Mouse (Mus musculus) heart, embryonic 16.5 days (tissue): ENCODE data around the gene Cdkl5. TPM values are rescaled to one million over a fixed set of nuclear protein-coding genes. Genes with fewer than 3 reads are reported as not detected.
"Not testable (repeated sequence)": the region's sequence is repeated elsewhere in the genome, so short reads cannot be mapped to it uniquely, and the experiment has no call there.

Experiments used
- ATAC-seq: fragments of 200-750 bp; cut with Nextera tagmentation; replicated peaks from 2 replicates; pipeline ENCODE4 v1.8.0; 2017; ENCODE audit warnings: moderate number of reproducible peaks; ENCODE audit not compliant: insufficient read depth, low FRiP score; ENCODE audit errors: extremely low read depth
- H3K27ac ChIP-seq: fragments of 300-500 bp; sonication (generic); 2 replicates; pipeline ENCODE4 v1.5.1; 2014; ENCODE audit warnings: mild to moderate bottlenecking, low read length, control low read depth, moderate library complexity
- H3K27me3 ChIP-seq: fragments of 300-500 bp; sonication (generic); 2 replicates; pipeline ENCODE4 v1.6.1; 2014; ENCODE audit warnings: low read length, mixed read lengths; ENCODE audit not compliant: control insufficient read depth, insufficient read depth
- H3K36me3 ChIP-seq: fragments of 300-500 bp; sonication (generic); 2 replicates; pipeline ENCODE4 v1.6.1; 2014; ENCODE audit not compliant: control insufficient read depth, insufficient read depth
- H3K4me1 ChIP-seq: fragments of 300-500 bp; sonication (generic); 2 replicates; pipeline ENCODE4 v1.6.1; 2014; ENCODE audit warnings: low read length, mixed read lengths; ENCODE audit not compliant: control insufficient read depth, insufficient read depth
- H3K4me2 ChIP-seq: fragments of 300-500 bp; sonication (generic); 2 replicates; pipeline ENCODE4 v1.6.1; 2014; ENCODE audit warnings: low read depth, mild to moderate bottlenecking, control low read depth, low read length
- H3K4me3 ChIP-seq: fragments of 300-500 bp; sonication (generic); 2 replicates; pipeline ENCODE4 v1.5.1; 2014; ENCODE audit warnings: mild to moderate bottlenecking, control low read depth, low read length
- H3K9ac ChIP-seq: fragments of 300-500 bp; sonication (generic); 2 replicates; pipeline ENCODE4 v1.6.1; 2014; ENCODE audit warnings: low read length, control low read depth
- H3K9me3 ChIP-seq: fragments of 300-500 bp; sonication (generic); replicated peaks from 2 replicates; pipeline ENCODE4 v1.6.1; 2016; ENCODE audit warnings: low read length; ENCODE audit not compliant: control insufficient read depth
- WGBS: fragments of 180-500 bp; shearing (Covaris S2); extraction: QIAGEN DNeasy Blood & Tissue Kit; methylation state at CpG from one replicate; pipeline ENCODE4 v1.1.7; 2014; 5-methylcytosine and 5-hydroxymethylcytosine counted together
- polyA plus RNA-seq: library from polyadenylated mRNA; unstranded; fragments of >200 nt; fragmentation: Nextera tagmentation; extraction: Ambion mirVana; gene quantifications from 2 replicates; pipeline ENCODE4 v1.2.1, GENCODE M21; 2015

Cdkl5 gene
- polyA plus RNA-seq, 1 experiment from 2014 or later = 1.9 TPM

DNA sequence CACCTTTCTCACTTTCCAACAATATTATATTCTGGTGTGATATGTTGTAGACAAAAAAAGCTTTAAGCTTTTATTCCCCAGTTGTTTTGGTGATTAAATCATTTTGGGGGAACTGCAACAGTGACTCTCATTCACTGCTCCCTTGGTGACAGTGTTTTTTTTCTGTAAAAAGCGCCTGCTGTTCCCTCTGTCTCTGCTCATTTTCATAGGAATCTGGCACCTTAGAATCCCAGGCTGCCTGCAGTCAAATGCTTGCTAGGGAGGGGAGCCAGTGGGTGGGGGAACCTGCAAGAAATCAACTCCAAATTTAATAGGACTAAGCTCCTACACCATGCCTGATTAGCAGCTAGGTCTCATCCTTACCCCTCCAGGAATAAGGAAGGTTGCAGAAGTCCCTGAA, 221.5 kb downstream of the Cdkl5 start:
- no peak overlapping the region for H3K4me2 ChIP-seq
- H3K36me3 ChIP-seq = no peaks in the 10 kb centered on the region
- no peaks in the 10 kb centered on the region for H3K9me3 ChIP-seq
- H3K4me3 ChIP-seq = no peak overlapping the region
- H3K27ac ChIP-seq = no peak overlapping the region
- H3K9ac ChIP-seq = no peak overlapping the region
- H3K4me1 ChIP-seq = peaks cover 3% of the 10 kb centered on the region; the same call in 1 of the 2 replicates
- 32% methylated on average over 1 of the region's 1 CpGs for WGBS
- no peaks in the 10 kb centered on the region for H3K27me3 ChIP-seq
- no peak for ATAC-seq

DNA sequence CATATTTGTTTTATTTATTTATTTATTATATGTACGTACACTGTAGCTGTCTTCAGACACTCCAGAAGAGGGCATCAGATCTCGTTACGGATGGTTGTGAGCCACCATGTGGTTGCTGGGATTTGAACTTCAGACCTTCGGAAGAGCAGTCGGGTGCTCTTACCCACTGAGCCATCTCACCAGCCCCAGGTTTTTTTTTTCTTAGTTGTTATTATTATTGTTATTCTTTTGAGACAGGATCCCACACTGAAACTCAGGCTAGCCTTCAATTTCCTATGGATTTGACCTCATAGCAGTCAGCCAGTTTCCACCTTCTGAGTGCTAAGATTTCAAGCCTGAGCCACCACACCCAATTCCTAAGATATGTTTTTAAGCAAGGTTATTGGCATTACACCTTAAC, 224.9 kb downstream of the Cdkl5 start:
- WGBS = 97% methylated on average over 5 of the region's 5 CpGs
- H3K27ac ChIP-seq, H3K9ac ChIP-seq, ATAC-seq, H3K27me3 ChIP-seq, H3K36me3 ChIP-seq, H3K9me3 ChIP-seq, H3K4me2 ChIP-seq, H3K4me3 ChIP-seq, H3K4me1 ChIP-seq: not testable (repeated sequence)

DNA sequence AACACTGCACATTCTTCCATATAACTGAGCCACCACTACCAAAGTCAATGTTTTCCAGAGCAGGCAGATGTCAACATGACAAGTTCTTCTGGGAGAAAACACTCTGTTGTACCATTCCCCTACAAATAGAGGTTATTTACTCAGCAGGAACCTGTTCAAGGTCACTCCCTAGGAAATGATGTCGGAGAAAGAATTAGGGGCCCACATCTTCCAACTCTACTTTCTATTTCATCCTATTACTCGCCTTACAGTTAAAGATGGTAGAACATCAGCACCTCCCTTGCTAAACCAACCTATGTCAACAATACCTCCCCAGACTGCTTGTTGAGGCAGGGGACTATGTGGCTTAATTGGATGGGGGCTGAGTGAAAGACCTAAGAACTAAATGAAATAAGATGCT, 226.8 kb downstream of the Cdkl5 start, which contains the start of gene Rs1:
Gene Rs1 (plus strand): TSS at position 301 of the 400 bp plus-strand sequence.
- ATAC-seq = no peak
- H3K27ac ChIP-seq = no peak within 1 kb of the TSS
- H3K4me3 ChIP-seq = peak within 1 kb of the TSS; percentile 60
- H3K4me2 ChIP-seq = peak within 1 kb of the TSS; percentile 52
- no peaks in the 10 kb centered on the region for H3K4me1 ChIP-seq
- WGBS = 80% methylated on average over 2 of the region's 2 CpGs
- H3K9ac ChIP-seq = no peak within 1 kb of the TSS
- no peaks in the 10 kb centered on the region for H3K27me3 ChIP-seq
- H3K9me3 ChIP-seq = no peaks in the 10 kb centered on the region
- no peaks in the 10 kb centered on the region for H3K36me3 ChIP-seq

DNA sequence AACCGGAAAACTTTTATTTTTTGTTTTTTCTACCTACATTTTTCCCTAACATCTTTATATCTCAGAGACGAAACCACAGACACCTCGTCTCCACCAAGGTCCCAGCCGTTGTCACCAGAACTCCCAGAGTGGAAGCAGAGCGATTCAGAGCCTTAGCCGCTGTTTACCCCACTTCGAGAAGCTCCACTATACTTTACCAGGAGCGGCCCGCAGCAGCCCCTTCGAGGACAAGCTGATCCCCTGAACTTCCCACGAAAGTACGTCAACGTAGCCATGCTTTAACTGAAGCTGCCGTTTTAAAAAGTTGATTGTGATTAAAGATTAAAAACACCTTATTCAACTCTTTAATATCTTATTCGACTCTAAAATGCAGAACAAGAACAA, 228.3 kb downstream of the Cdkl5 start:
- ATAC-seq = peak; percentile 88
- WGBS = 21% methylated on average over 15 of the region's 15 CpGs
- H3K9me3 ChIP-seq = no peaks in the 10 kb centered on the region
- H3K9ac ChIP-seq = peak overlapping the region; percentile 5
- H3K4me3 ChIP-seq = peak overlapping the region; percentile 60
- peak overlapping the region; percentile 52 for H3K4me2 ChIP-seq
- H3K4me1 ChIP-seq = no peaks in the 10 kb centered on the region
- no peaks in the 10 kb centered on the region for H3K27me3 ChIP-seq
- H3K36me3 ChIP-seq = no peaks in the 10 kb centered on the region
- peak overlapping the region; percentile 15 for H3K27ac ChIP-seq

DNA sequence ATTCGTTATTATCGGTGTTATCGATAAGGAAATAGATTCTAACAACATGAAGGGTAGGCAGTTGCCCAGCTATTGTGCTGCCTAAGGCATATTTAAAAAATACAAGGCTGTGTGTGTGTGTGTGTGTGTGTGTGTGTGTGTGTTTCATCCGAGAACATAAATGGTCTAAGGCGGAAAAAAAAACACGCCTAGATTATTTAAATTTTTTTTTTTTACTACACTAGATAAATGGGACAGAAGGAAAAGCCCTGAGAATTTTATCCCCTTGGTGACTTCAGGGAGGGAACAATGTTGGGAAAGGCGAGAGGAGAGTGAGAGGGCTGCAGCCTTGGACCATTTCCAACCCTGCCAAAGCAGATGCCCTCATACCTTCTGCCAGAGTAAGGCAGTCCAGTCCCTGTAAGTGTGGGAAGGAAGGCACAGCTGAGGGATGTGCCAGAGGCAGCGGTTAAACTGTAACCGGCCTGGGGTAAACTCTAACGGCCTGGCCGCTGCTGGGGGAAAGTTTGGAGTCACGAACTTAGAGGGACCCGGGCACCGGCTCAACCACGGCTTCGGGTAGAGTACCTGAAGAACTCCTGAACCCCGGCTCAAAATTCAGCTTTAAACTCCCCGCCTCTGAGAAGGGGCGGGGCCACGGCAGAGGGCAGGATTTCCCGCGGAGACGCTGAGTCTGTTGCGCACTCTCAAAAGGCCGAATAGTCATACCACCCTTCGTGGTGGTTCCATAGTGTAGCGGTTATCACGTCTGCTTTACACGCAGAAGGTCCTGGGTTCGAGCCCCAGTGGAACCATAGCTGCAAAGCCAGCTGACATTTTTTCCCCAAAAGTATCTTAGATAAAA, 228.9 kb downstream of the Cdkl5 start:
- Histone ChIP-seq H3K36me3 (no peaks in the 10 kb centered on the region), H3K9ac (peak overlapping the region; percentile 43), H3K4me3 (peak overlapping the region; percentile 60), H3K4me2 (peak overlapping the region; percentile 52), H3K9me3 (no peaks in the 10 kb centered on the region), H3K4me1 (no peaks in the 10 kb centered on the region), H3K27ac (peak overlapping the region; percentile 15), H3K27me3 (no peaks in the 10 kb centered on the region)
- ATAC-seq = peak; percentile 92
- 20% methylated on average over 30 of the region's 30 CpGs for WGBS

DNA sequence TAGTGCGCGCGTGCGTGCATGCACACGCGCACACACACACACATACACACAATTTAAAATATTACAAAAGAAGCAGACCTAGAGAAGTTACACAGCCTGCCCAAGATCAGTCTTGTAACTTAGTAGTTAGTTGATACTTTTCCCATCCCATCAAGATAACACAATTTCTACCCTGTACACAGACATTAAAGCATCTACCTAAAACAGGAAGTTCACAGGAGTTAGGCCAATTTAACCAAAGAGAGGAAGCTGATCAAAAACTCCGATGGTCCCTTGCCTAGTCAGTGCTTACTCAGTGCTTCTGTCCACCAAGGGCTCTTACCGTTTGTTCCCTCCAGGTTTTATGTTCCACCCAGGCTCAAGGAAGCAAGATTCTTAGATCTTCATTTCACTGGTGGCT, 243.7 kb downstream of the Cdkl5 start:
- WGBS = 89% methylated on average over 8 of the region's 8 CpGs
- Histone ChIP-seq H3K9me3 (no peaks in the 10 kb centered on the region), H3K27me3 (no peaks in the 10 kb centered on the region), H3K4me1 (no peaks in the 10 kb centered on the region), H3K9ac (no peak overlapping the region), H3K36me3 (no peaks in the 10 kb centered on the region), H3K4me2 (no peak overlapping the region), H3K4me3 (no peak overlapping the region), H3K27ac (no peak overlapping the region)
- ATAC-seq = no peak

DNA sequence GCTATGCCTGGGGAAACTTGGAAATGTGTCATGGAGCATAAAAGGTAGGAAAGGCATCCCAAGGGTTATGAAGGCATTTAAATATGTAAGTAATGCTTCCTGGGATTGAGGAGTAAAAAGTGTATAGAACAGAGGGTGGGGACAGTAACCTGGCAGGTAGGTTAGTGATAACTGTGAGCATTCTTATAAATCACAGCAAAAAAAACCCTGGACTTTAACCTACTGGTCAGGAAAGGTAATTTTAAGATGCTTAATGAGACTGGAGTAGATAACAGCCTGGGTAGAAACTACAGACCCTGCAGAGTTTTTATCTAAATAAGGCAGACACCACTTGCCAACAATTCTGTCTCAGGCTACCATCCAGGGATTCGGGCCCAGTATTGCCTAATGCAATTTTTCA, 245.9 kb downstream of the Cdkl5 start:
- Histone ChIP-seq H3K4me3 (no peak overlapping the region), H3K27ac (no peak overlapping the region), H3K4me2 (no peak overlapping the region), H3K36me3 (no peaks in the 10 kb centered on the region), H3K9ac (no peak overlapping the region), H3K27me3 (no peaks in the 10 kb centered on the region), H3K4me1 (no peaks in the 10 kb centered on the region), H3K9me3 (no peaks in the 10 kb centered on the region; the same call in 1 of the 2 replicates)
- no peak for ATAC-seq
- 43% methylated on average over 1 of the region's 1 CpGs for WGBS

DNA sequence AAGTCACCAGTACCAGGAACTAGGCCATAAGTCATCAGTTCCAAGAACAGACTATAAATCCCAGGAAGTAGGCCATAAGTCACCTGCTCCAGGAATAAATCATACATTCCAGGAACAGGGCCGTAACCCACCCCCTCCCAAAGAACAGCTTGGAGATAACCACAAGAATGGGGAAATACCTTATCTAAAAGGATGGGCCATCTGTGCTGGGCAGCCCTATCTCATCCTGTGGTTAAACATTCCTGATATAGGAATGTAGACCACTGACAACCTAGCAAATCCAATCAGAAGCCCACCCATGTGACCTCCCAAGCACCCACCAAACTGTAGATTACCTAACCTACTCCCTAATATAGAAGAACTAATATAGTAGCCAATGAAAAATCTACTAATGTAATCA, 249.1 kb downstream of the Cdkl5 start:
- 55% methylated on average over 1 of the region's 1 CpGs for WGBS
- Histone ChIP-seq H3K4me2 (no peak overlapping the region), H3K27ac (no peak overlapping the region), H3K4me3 (no peak overlapping the region), H3K36me3 (no peaks in the 10 kb centered on the region), H3K9me3 (no peaks in the 10 kb centered on the region; the same call in 1 of the 2 replicates), H3K4me1 (no peaks in the 10 kb centered on the region), H3K27me3 (no peaks in the 10 kb centered on the region), H3K9ac (no peak overlapping the region)
- no peak for ATAC-seq

DNA sequence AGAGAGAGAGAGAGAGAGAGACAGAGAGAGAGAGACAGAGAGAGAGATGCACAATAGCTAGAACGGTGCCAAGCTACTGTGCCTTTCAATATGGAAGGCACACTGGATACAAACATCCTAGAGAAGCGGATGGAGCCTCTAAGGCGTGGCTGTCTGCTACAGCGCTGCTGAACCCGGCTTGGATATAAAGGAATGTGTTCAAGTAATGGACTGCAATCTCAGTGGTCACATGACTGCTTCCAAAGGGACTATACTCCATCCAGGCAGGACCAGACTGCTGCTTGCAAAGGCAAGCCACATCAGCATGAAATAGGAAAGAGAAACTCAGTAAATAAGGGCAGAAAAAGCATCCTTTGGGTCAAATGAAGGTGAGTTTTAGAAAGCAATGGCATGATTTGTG, 258.9 kb downstream of the Cdkl5 start, which contains the start of gene Ppef1:
Gene Ppef1 (minus strand): TSS at position 116 of the 400 bp plus-strand sequence.
- WGBS = 53% methylated on average over 5 of the region's 5 CpGs
- H3K27ac ChIP-seq = no peak within 1 kb of the TSS
- H3K4me3 ChIP-seq = no peak within 1 kb of the TSS
- ATAC-seq = no peak
- no peaks in the 10 kb centered on the region for H3K4me1 ChIP-seq
- no peaks in the 10 kb centered on the region for H3K36me3 ChIP-seq
- 0 out of 2 replicates have a peak, but pooled peaks cover 2% of the 10 kb centered on the region for H3K27me3 ChIP-seq
- H3K9ac ChIP-seq = no peak within 1 kb of the TSS
- H3K9me3 ChIP-seq = no peaks in the 10 kb centered on the region
- no peak within 1 kb of the TSS for H3K4me2 ChIP-seq
